Mouse (Mus musculus): ENCODE results near the gene Efcab7. TPM values are rescaled to one million over a fixed set of nuclear protein-coding genes. Genes with fewer than 3 reads are reported as not detected.

Efcab7 gene
- 16.2 and 20.1 TPM in 2 replicates for polyA plus RNA-seq (2014; fragmentation: Nextera tagmentation; extraction: Ambion mirVana)

DNA sequence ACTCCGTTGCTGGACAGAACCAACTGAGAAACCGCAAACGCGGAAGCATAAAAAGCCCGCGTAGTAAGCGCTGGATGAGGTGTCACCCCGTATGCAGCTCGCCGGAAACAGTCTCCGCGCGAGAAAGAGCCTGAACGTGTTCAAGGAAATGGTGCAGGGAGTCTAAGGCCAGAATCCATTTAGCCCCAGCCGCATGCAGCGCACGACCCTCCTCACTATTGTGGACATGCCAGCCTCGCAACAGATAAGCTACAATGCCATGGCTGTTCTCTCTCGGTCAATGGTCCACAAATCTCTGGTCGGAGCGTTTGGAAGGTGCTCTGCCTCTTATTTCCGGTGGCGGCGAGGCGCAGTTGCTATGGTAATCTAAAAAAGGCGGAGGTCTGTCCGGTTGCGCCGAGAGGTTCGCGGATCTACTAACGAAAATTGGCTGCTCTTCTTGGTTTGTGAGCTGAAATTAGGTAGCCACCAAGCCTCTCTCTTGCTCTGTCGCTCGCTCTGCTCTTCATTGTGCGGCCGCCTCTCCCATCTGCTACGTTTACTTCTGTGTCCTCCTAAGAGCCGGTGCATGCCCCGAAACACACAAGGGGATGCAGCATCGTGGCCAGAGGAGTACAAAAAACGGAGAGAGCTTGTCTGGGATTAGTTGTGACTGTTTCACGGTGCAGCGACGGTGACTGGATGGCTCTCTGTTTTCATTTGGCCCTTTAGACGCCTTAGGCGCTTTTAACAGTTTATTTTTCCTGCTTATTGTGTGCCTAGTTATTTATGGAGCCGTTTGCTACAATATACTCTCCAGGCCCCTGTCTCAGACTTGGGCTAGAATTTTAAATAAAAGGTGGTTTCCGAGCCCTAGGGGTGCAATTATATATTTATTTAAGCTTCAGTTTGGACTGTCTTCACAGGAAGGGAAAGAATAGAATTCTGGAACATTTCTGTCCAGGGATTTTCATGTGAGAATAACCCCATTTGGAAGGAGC lies at the start of gene Efcab7:
TSS of gene Efcab7 (plus strand) at position 105 of the 980 bp plus-strand sequence.
- whole genome bisulfite sequencing = under 1% methylated on average over 48 of the region's 48 CpGs
- no peaks in the 10 kb centered on the region for H3K27me3 ChIP-seq (ENCODE audit: control insufficient read depth, insufficient read depth, low read length)
- no peaks in the 10 kb centered on the region for H3K9me3 ChIP-seq (ENCODE audit: control insufficient read depth, low read length)
- peak within 1 kb of the TSS; percentile 88 for H3K9ac ChIP-seq (replicated peaks; ENCODE audit: low read length)
- peak within 1 kb of the TSS; percentile 73 for H3K4me3 ChIP-seq (replicated peaks; ENCODE audit: low read depth, low read length)
- H3K36me3 ChIP-seq (ENCODE audit: control insufficient read depth, insufficient read depth, low read length) = no peaks in the 10 kb centered on the region
- H3K4me1 ChIP-seq (ENCODE audit: control insufficient read depth, insufficient read depth, low read length) = 0 out of 2 replicates have a peak, but pooled peaks cover 14% of the 10 kb centered on the region
- H3K27ac ChIP-seq (replicated peaks; ENCODE audit: low read depth, low read length) = peak within 1 kb of the TSS; percentile 97
- ATAC-seq (ENCODE audit: low FRiP score, low TSS enrichment) (peak; percentile 91), DNase-seq (peak; percentile 94)
- H3K4me2 ChIP-seq (ENCODE audit: low read length) = peak within 1 kb of the TSS; percentile 75

DNA sequence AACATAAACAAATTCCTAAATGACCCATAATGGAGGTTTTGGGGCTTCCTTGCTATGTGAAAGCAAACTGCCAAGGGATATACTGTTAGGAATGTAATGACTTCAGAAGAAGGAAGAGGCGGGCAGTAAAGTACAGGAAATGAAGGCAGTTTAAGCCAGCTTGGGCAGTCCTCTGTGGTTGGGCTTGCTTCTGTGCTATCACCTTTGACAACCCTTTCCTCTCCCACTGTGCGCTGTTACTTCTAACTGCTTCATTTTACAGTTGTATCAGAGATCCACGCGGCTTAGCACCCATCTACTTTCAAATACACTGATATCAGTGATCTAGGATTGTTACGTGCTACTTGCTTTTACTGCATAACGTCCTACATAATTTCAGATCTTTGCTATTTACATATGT lies 36.6 kb upstream of the Efcab7 start:
- ATAC-seq (ENCODE audit: low FRiP score, low TSS enrichment) = no peak
- no peak overlapping the region for H3K9ac ChIP-seq (replicated peaks; ENCODE audit: low read length)
- no peak overlapping the region for H3K4me3 ChIP-seq (replicated peaks; ENCODE audit: low read depth, low read length)
- H3K4me1 ChIP-seq (ENCODE audit: control insufficient read depth, insufficient read depth, low read length) = no peaks in the 10 kb centered on the region
- no peaks in the 10 kb centered on the region for H3K36me3 ChIP-seq (ENCODE audit: control insufficient read depth, insufficient read depth, low read length)
- H3K27ac ChIP-seq (replicated peaks; ENCODE audit: low read depth, low read length) = no peak overlapping the region
- no peaks in the 10 kb centered on the region for H3K27me3 ChIP-seq (ENCODE audit: control insufficient read depth, insufficient read depth, low read length)
- 93% methylated on average over 6 of the region's 6 CpGs for whole genome bisulfite sequencing
- no peak for DNase-seq
- H3K9me3 ChIP-seq (ENCODE audit: control insufficient read depth, low read length) = no peaks in the 10 kb centered on the region
- H3K4me2 ChIP-seq (ENCODE audit: low read length) = no peak overlapping the region

DNA sequence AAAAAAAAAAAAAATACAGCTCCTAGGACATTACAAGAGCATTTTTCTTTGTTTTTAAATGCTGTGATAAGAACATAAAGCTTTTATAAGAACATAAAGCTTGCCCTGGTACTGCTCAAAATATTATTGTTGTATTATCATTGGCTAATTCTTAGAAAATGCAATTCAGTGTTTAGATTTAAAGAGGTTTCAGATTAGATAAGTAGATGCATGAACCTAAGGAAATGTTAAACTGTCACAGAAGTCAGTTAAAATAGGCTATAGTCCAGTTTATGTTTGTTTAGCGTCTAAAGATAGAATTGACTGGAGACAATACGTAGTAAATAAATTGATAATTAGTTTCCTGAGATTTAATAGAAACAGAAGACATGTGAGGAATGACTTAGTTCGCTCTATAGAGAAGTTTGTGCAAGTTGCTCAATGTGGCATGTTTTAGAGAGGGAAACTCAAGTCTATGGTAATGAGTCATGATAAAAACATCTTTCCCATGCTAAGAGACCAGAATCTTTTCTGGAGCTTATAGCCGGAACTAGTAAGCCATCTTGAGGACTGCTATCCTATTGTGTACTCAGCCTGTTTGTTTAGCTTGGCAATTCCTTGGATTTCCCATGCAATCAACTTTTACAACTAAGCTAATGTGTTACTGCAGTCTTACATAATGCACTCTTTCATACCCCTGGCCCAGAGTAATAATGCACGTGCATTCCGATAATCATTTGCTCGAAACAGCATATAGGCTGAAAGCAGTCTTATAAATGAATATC lies 12.1 kb upstream of the Efcab7 start:
- Histone ChIP-seq H3K4me1 (ENCODE audit: control insufficient read depth, insufficient read depth, low read length) (no peaks in the 10 kb centered on the region), H3K4me3 (replicated peaks; ENCODE audit: low read depth, low read length) (no peak overlapping the region), H3K4me2 (ENCODE audit: low read length) (no peak overlapping the region), H3K9ac (replicated peaks; ENCODE audit: low read length) (no peak overlapping the region), H3K27ac (replicated peaks; ENCODE audit: low read depth, low read length) (no peak overlapping the region), H3K9me3 (ENCODE audit: control insufficient read depth, low read length) (no peaks in the 10 kb centered on the region), H3K36me3 (ENCODE audit: control insufficient read depth, insufficient read depth, low read length) (no peaks in the 10 kb centered on the region), H3K27me3 (ENCODE audit: control insufficient read depth, insufficient read depth, low read length) (no peaks in the 10 kb centered on the region)
- DNase-seq = no peak
- ATAC-seq (ENCODE audit: low FRiP score, low TSS enrichment) = no peak
- WGBS = 89% methylated on average over 7 of the region's 7 CpGs

DNA sequence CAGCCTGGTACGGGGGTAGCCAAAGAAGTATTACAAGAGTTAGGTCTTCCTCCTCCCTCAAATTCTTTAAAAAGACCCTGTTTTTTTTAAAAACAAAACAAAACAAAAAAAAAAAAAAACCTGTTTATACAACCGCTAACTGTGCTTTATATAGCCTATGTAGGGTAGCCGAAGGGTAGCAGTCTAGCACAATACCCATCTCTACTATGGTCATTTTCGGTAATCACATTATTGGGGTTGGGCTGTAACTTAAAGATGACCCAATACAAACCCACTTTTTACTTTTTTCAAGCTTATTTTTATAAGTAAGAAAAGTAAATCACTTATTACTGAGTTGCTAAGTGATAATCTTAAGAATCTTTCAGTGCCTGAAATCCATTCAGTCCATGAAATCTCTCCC lies 661 bp upstream of the Efcab7 start:
- Histone ChIP-seq H3K9me3 (ENCODE audit: control insufficient read depth, low read length) (no peaks in the 10 kb centered on the region), H3K27ac (replicated peaks; ENCODE audit: low read depth, low read length) (no peak overlapping the region), H3K4me2 (ENCODE audit: low read length) (peak overlapping the region; percentile 75), H3K9ac (replicated peaks; ENCODE audit: low read length) (peak overlapping the region; percentile 88), H3K36me3 (ENCODE audit: control insufficient read depth, insufficient read depth, low read length) (no peaks in the 10 kb centered on the region), H3K27me3 (ENCODE audit: control insufficient read depth, insufficient read depth, low read length) (no peaks in the 10 kb centered on the region), H3K4me1 (ENCODE audit: control insufficient read depth, insufficient read depth, low read length) (0 out of 2 replicates have a peak, but pooled peaks cover 14% of the 10 kb centered on the region), H3K4me3 (replicated peaks; ENCODE audit: low read depth, low read length) (peak overlapping the region; percentile 73)
- DNase-seq = no peak
- WGBS = 46% methylated on average over 4 of the region's 4 CpGs
- ATAC-seq (ENCODE audit: low FRiP score, low TSS enrichment) = no peak

DNA sequence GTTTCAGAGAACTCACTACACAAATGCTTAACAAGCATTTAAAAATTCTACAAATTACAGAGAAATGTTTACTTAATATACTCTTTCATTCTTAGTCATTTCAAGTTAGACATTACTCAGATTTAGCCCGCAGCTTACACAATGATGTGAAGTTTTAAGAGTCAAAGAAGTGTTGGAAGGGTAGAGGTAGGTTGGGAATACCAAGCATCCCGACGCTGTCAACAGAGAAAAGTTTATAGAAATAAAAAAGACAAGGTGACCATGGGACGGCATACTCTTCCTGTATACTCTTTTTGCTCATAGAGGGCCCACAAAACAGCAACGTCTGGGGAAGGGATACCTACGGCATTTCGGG lies 282 bp upstream of the Efcab7 start:
- H3K36me3 ChIP-seq (ENCODE audit: control insufficient read depth, insufficient read depth, low read length) = no peaks in the 10 kb centered on the region
- peak overlapping the region; percentile 75 for H3K4me2 ChIP-seq (ENCODE audit: low read length)
- H3K27me3 ChIP-seq (ENCODE audit: control insufficient read depth, insufficient read depth, low read length) = no peaks in the 10 kb centered on the region
- peak overlapping the region; percentile 88 for H3K9ac ChIP-seq (replicated peaks; ENCODE audit: low read length)
- H3K27ac ChIP-seq (replicated peaks; ENCODE audit: low read depth, low read length) = peak overlapping the region; percentile 97
- ATAC-seq (ENCODE audit: low FRiP score, low TSS enrichment) = peak; percentile 44; the same call in 1 of the 2 replicates
- H3K4me1 ChIP-seq (ENCODE audit: control insufficient read depth, insufficient read depth, low read length) = 0 out of 2 replicates have a peak, but pooled peaks cover 14% of the 10 kb centered on the region
- DNase-seq = no peak
- peak overlapping the region; percentile 73 for H3K4me3 ChIP-seq (replicated peaks; ENCODE audit: low read depth, low read length)
- 1% methylated on average over 7 of the region's 7 CpGs for WGBS
- H3K9me3 ChIP-seq (ENCODE audit: control insufficient read depth, low read length) = no peaks in the 10 kb centered on the region

DNA sequence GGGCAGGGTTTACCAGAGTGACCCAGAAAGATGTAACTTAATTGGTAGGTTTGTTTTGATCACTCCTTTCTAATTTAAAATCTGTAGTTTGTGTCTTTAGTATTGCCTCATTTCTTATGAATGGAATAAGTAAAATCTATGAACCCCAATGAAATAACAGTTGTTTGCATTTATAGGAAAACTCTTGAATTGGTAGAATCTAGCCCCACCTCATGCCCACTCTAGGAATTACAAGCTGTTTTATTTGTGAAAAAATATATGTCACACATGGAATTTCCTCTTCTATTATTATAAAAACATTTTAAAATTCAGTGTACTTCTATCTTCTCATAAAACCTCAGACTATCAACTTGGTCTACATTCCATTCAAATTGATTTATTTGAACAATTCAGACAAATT lies 52.9 kb downstream of the Efcab7 start:
- no peak overlapping the region for H3K4me3 ChIP-seq (replicated peaks; ENCODE audit: low read depth, low read length)
- H3K9me3 ChIP-seq (ENCODE audit: control insufficient read depth, low read length) = no peaks in the 10 kb centered on the region
- no peak overlapping the region for H3K9ac ChIP-seq (replicated peaks; ENCODE audit: low read length)
- no peaks in the 10 kb centered on the region for H3K36me3 ChIP-seq (ENCODE audit: control insufficient read depth, insufficient read depth, low read length)
- H3K4me2 ChIP-seq (ENCODE audit: low read length) = no peak overlapping the region
- H3K27me3 ChIP-seq (ENCODE audit: control insufficient read depth, insufficient read depth, low read length) = no peaks in the 10 kb centered on the region
- DNase-seq (peak; percentile 76), ATAC-seq (ENCODE audit: low FRiP score, low TSS enrichment) (no peak)
- H3K4me1 ChIP-seq (ENCODE audit: control insufficient read depth, insufficient read depth, low read length) = no peaks in the 10 kb centered on the region
- no peak overlapping the region for H3K27ac ChIP-seq (replicated peaks; ENCODE audit: low read depth, low read length)

DNA sequence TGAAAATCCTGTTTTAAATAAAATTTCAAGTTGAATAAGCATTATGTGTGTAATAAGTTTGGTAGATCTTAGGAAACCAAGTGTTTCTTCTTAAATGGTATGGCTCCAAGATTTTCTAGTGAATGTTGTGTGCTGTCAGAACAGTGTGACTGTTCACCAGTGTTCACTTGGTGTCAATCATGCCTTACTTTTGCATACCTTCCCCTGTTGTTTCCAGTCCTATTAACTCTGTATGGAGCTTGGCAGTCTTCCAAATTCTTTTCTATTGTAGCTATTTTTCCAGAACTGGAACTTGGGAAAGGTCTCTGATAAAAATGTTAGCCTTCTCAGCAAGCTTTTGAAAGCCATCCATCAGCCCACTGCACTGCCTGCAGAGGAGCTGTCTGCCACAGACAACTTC lies 53.4 kb downstream of the Efcab7 start:
- no peak overlapping the region for H3K9ac ChIP-seq (replicated peaks; ENCODE audit: low read length)
- ATAC-seq (ENCODE audit: low FRiP score, low TSS enrichment) = no peak
- H3K27me3 ChIP-seq (ENCODE audit: control insufficient read depth, insufficient read depth, low read length) = no peaks in the 10 kb centered on the region
- H3K27ac ChIP-seq (replicated peaks; ENCODE audit: low read depth, low read length) = no peak overlapping the region
- H3K36me3 ChIP-seq (ENCODE audit: control insufficient read depth, insufficient read depth, low read length) = no peaks in the 10 kb centered on the region
- DNase-seq = peak; percentile 46
- H3K4me2 ChIP-seq (ENCODE audit: low read length) = no peak overlapping the region
- no peaks in the 10 kb centered on the region for H3K9me3 ChIP-seq (ENCODE audit: control insufficient read depth, low read length)
- H3K4me3 ChIP-seq (replicated peaks; ENCODE audit: low read depth, low read length) = no peak overlapping the region
- no peaks in the 10 kb centered on the region for H3K4me1 ChIP-seq (ENCODE audit: control insufficient read depth, insufficient read depth, low read length)

DNA sequence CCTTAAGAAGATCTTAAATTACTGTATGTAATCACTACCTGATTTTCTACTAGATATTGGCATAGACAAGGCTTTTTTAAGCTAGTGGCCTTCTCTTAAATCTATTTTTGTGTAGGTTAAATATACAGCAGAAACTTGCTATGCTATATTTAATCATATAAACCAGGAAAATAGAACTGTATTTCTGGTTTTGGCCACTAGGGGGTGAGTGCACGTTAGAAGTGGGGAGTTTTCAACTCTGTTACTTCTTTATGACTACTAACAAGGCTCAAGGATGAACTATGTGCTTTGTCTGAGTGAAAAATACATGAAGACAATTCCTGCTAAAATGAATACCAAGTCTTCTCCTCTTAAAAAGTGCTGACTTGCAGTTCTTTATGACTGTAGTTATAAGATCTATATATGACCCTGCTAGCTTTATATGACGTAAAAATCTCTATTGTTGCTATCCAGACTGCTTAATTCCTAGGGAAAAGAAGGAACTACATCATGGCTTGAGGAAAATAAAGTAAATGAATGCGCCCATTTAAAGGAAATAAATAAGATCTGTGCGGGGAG lies 85.0 kb downstream of the Efcab7 start:
- peak; percentile 77 for DNase-seq
- H3K4me2 ChIP-seq (ENCODE audit: low read length) = no peak overlapping the region
- no peak overlapping the region for H3K27ac ChIP-seq (replicated peaks; ENCODE audit: low read depth, low read length)
- H3K27me3 ChIP-seq (ENCODE audit: control insufficient read depth, insufficient read depth, low read length) = no peaks in the 10 kb centered on the region
- no peaks in the 10 kb centered on the region for H3K9me3 ChIP-seq (ENCODE audit: control insufficient read depth, low read length)
- WGBS = 69% methylated on average over 4 of the region's 4 CpGs
- H3K4me1 ChIP-seq (ENCODE audit: control insufficient read depth, insufficient read depth, low read length) = no peaks in the 10 kb centered on the region
- no peak overlapping the region for H3K9ac ChIP-seq (replicated peaks; ENCODE audit: low read length)
- H3K36me3 ChIP-seq (ENCODE audit: control insufficient read depth, insufficient read depth, low read length) = no peaks in the 10 kb centered on the region
- no peak for ATAC-seq (ENCODE audit: low FRiP score, low TSS enrichment)
- H3K4me3 ChIP-seq (replicated peaks; ENCODE audit: low read depth, low read length) = no peak overlapping the region

All from midbrain, embryonic 14.5 days (tissue).